Mouse (Mus musculus): ENCODE measurements at regions not wholly inside any gene's neighbourhood (a gene's known extent, or its start where the extent isn't known, plus 50 kb on each side); places are given as distances from the start of the nearest gene placed in this dataset.
A peak's percentile ranks its signal among the peaks of the same experiment; 100 is the strongest.

DNA sequence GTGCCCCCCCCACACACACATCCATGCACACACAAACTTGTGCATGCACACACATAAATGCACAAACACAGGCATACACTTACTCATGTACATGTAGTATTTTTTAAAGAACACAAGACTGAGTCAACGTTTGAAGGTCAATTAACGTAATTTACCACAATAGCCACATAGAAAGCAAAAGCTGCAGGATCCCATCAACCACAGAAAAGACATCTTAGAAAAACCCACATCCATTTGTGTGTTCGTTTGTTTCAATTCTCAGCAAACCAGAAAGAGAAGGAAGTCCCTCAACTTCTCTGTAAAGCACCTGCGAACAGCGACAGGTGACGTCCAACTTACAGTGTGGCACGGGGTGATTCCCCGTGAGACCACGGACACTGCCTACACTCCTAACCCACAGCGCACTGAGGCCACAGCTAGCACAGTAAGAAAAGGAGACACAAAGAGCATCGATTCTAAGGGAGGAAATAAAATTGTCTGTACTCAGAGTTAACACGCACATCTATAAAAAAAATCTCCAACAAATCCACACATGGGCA, 53.8 kb downstream of the Dio3 start:
- DNase-seq (ENCODE audit: low spot score): no peak

DNA sequence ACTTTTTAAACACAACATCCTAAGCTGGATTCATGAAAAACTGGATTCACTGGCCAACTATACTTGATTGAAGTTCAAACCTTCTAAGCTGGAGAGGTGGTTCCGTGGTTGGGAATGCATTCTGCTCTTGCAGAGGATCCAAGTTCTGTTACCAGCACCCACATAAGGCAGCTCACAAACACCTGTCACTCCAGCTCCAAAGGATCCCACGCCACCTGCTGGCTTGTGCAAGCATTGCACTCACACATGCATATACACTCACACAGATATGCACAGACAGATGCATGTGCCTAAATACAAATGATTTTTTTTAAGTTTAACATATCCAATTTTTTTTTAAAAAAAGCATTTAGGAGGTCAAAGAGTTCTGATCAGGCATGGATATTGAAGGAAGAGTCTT, 55.7 kb downstream of the Dio3 start:
- no peak for DNase-seq (ENCODE audit: low spot score)

DNA sequence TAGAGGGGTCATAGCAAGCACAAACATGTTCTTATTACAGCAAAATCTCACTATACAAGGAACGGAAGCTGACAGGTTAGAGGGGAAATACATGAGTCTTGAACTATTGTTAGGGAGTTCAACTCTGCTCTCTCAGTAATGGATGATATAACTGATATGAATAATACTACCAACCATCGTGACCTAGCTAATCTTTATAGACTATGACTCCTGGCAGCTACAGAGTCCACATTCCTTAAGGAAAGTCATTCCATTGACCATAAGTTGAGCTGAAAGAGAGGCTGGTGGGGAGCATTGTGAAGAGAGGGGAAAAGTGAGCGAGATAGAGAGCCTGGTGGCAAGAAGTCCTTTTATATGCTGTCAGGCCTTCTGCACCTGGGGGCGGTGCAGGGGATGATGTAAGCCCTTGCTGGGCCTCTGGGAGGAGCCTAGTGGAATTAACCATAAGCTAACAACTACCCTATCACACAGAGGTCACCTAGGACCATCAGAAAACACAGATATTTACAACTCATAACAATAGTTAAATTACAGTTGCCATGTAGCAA, 65.5 kb downstream of the Dio3 start:
- DNase-seq (ENCODE audit: low spot score): no peak

DNA sequence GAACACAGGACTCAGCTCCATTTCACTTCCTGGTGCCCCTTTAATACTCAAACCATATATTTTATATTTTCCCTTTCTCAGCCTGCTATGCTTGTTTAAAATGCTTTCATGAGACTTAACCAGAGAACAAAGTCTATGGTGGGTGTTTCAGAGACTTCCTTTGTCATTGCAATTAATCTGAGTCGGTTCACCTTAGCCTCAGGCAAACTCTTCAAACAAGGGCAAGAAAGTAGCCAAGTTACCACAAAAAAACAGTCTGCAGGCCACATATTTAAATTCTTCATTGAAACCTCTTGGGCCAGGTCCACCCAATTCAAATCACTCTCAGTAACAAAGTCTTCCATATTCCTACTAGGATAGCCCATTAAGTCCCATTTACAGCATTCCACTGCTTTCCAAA, 70.8 kb downstream of the Dio3 start:
- DNase-seq (ENCODE audit: low spot score): no peak

DNA sequence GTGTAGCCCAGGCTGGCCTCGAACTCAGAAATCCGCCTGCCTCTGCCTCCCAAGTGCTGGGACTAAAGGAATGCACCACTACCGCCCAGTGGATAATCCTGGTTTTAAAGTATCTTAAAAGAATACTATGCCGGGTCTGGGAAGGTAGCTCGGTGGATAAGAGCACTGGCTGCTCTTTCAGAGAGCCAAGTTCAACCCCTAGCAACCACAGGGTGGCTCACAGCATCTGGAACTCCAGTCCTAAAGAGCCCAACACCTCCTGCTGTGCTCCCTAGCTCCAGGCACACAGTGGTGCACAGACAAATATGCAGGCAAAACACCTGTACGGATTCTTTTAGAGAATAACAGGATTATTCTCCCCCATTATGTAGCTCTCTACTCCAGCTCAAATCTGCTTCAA, 77.0 kb downstream of the Dio3 start:
- DNase-seq (ENCODE audit: low spot score): no peak

DNA sequence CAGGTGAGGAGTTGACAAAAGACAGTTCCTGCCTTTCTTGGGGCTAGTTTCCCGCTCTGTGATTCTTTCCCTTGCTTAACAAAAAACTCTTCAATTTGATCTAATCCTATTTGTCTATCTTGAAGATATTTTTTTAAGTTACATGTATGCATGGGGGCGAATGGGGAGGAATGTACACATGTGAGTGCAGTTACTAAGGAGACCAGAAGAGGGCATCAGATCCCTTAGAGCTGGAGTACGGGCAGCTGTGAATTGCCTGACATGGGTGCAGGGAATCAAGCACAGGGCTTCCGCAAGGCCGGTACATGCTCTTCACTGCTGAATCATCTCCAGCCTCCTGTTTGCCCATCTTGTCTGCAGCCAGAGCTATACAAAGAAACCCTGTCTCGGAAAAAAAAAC, 79.8 kb upstream of the Ppp2r5c start:
- no peak for DNase-seq (ENCODE audit: low spot score)

DNA sequence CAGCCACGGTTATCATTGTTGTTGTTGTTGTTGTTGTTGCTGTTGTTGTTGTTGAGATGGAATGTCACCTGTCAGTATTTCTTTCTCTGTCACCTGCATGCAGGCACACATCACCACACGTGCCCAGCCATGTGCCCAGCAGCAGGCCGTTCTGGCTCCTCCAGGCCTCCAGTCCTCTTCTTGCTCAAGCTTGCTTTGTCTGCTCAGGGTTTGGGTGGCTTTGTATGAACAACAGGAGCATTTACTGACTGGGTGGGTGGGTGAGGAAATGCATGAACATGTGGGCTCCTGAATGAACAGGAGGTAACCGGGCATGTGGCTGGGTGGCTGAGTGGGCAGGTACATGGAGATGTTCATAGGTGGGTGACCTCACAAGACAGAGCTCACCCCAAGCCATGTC, 79.1 kb upstream of the Ppp2r5c start:
- no peak for DNase-seq (ENCODE audit: low spot score)

DNA sequence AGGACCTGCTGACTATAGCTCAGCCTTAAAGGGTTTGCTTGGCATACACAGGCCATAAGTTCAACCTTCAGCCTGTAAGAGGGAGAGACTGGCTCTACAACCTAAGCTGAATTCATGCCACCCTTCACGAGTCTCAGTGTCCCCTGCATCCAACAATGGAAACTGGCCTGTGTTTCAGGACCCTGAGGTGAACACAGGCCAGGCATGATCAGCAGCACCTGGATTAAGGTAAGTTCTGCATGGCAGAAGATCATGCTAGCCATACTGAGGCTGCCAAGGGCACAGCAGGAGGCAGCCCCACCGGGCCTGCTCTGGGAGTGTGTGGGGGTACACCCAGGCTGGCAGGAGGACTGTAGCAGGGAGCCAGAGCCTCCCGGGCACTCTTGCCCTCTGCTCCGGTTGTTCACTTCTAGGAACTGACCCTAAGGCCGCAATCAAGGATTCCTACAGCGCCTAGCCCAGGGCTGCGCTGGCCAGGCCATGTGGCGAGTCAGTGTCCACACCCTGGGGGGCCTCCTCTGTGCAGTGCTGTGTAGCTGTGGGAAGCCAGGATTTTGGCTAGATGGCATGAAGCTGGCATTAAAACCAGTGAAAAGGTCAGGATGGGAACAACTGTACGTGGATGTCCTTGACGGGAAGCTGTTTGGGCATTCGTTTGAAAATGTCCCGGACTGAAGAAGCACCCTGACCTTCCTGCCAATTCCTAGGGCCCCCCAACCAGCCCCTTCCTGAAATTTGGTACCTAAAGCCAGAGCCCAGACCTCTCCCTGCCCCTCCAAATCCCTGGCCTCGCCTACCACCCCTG, 74.8 kb upstream of the Ppp2r5c start:
- no peak for DNase-seq (ENCODE audit: low spot score)

DNA sequence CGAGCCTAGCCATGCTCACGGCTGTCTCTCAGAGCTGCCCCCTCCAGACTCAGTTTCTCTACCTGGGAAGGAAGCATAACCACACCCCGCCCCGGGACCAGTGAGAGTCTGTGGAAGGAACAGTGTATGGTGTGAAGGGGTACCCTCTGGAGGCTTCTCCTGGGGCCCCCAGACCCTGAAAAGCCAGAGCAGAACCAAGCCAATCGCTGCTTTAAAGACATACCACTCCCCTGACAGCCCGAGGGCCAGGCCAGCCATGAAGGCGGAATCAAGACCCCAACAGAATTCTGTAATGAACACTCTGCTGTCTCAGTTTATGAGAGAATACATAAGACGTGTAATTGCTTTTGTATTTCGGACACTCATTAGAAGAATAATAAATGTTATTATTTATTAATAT, 73.9 kb upstream of the Ppp2r5c start:
- no peak for DNase-seq (ENCODE audit: low spot score)

DNA sequence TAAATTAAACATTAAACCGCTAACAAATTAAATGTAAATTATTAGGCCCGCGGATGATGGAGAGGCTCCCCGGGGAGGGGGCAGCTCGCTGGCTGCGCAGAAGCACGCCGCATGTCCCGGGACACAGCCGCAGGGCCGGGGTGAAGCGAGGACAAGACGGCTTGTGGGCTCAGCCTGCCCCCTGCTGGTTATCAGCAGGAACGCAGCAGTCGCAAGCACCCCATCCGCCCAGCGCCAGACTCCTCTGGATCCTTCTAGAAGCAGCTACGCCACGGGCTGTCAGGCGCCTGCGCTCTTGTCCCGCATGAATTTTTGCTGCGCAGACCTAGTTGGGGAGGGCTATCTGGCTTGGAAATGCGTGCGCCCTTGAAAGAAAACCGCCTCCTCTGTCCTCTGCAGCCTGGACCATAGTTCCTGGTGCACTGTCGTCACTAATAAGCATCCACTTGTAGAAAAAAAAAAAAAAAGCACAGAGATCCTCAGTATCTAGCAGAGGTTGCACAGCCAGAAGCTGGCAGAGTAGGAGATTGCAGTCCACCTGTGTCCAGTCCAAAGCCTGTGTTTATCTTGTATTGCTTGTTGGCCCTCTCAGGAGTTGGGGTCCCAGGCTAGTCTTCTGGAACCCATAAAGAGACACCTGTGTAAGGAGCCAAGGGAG, 73.4 kb upstream of the Ppp2r5c start:
- DNase-seq (ENCODE audit: low spot score): peak; percentile 77

DNA sequence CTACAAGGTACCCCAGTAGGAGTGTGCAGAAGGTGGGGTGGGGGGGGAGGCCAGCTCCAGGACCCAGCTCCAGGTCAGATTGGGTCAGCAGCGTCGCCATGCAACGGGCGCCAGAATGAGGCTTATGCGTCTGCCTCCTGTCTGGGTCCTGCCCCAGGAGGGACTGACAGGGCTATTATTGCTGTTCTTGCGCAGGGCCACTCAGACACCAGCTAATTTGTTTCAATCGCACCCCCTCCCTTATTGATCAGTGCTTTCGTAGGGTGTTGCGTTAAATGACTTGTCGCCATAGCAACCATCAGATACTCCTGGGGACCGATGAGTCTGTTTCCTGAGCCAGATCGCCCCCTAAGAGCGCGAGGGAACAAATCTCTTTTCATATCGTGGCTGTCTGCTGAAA, 71.8 kb upstream of the Ppp2r5c start:
- DNase-seq (ENCODE audit: low spot score): peak; percentile 10

DNA sequence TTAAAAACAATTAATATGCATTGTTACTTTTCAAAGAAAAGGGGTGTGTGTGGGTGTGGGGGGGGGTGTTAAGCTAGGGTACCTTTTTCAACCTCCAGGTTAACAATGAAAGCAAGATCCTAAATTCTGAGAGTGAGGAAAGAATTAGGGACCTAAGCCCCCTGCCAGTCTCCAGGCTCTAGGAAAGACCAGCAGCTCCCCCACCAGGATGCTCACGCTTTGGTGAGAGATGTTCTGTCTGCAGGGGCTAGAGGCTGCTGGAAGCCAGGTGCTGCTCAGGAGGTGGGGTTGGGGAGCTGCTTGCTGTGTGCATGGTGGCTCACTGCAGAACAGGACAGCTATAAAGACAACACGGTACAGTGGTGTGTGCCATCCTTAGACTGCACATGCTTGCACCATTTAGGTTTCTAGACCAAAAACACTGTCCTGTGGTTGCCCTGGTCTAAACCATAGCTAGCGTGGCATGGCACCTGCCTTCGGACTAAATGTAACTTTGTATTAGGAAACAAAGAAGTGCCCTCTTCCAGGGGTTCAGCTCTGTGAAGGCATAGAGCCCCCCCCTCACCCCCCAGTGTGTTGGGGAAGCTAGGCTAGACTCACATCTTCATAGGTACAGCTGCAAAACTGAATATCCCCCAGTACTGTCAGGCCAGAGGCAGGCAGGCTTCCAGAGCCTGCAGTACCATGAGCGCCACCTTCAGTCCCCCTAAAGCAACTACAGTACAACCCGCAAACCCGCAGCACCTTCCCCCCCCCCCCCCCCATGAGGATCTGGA, 70.7 kb upstream of the Ppp2r5c start:
- DNase-seq (ENCODE audit: low spot score): peak; percentile 9

DNA sequence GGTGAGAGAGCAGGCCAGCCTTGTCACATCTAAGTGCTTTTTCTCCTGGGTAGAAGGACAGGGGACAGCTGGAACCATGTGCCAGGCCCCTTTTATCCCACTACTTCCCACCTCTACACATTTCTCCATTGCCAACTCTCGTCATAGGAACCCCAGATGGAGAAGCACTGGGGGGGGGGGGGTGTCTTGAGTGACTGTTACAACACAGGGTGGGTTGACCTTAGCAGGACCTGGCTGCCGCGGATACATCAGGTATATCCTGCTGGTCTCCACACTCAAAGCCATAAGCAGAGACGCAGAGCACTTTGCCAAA, 70.1 kb upstream of the Ppp2r5c start:
- no peak for DNase-seq (ENCODE audit: low spot score)

DNA sequence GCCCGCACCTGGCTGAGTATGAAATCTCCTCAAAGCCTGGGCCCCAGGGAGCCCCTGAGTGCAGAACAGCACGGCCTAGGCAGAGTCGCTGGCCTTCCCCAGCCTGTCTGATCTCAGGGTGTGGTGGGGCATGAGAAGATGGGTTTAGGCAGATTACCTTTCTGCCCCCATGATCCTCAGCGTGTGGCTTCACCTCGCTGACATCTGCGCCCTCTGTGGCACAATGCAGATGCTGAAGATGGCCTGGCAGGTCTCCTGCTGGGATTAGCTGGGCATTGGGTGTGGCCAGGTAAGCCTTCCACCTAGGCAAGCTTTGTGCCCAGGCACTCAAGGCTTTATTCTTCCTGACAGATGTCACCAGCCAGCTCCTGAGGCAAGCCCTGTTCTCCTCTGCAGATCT, 69.6 kb upstream of the Ppp2r5c start:
- no peak for DNase-seq (ENCODE audit: low spot score)

DNA sequence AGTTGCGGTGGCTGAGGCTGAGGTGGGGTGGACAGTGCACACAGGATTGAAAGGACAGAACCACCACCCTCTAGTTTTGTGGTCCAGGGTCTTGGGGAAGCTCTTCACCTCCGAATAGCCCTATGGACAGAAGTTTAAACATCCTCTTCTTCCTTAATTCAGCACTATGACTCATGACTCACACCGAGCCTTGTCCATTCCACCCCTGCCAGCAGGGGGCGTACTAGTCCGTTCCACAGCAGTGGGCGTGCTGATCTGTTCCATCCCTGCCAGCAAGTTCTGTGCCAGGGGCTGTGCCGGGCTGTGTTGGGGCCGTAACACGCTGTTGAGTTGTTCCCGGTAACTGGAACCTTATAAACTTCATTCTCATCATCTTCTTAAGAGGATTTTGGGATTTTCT, 69.2 kb upstream of the Ppp2r5c start:
- peak; percentile 25 for DNase-seq (ENCODE audit: low spot score)

DNA sequence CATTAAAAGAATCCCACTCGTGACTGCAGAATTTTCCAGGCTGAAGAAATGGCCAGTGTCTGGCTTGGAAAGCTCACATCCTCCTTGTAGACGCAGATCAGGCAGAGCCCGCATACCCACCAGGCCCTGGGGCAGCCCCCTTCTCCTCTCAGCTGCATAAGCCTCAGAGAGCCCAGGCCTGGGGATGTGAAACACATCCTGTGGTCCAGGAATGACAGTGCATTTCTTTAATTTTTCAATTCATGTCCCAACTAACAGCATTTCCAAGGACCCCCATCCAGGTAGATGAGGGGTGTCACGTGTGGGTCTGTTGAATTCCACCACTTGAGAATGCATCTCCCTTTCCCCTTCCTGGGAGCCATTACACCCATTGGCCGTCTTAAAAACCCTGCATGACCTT, 68.6 kb upstream of the Ppp2r5c start:
- DNase-seq (ENCODE audit: low spot score): no peak

DNA sequence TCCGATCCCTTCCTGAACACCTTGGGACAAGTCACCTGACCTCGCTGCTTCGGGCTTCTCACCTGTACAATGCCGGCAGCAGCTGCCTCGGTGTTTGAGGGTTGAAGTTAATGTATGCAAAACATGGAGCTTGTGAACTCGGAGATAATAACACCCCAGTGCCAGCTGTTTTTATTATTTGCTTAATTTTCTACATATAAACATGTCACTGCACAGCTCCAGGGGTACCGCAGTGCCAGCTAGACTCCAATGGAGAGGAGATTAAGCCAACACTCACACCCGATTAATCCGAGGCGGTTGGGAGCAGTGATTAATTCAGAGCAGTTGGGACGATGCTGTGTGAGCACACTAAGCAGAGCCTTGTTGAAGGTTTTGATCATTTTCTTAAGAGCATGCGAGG, 67.2 kb upstream of the Ppp2r5c start:
- no peak for DNase-seq (ENCODE audit: low spot score)

DNA sequence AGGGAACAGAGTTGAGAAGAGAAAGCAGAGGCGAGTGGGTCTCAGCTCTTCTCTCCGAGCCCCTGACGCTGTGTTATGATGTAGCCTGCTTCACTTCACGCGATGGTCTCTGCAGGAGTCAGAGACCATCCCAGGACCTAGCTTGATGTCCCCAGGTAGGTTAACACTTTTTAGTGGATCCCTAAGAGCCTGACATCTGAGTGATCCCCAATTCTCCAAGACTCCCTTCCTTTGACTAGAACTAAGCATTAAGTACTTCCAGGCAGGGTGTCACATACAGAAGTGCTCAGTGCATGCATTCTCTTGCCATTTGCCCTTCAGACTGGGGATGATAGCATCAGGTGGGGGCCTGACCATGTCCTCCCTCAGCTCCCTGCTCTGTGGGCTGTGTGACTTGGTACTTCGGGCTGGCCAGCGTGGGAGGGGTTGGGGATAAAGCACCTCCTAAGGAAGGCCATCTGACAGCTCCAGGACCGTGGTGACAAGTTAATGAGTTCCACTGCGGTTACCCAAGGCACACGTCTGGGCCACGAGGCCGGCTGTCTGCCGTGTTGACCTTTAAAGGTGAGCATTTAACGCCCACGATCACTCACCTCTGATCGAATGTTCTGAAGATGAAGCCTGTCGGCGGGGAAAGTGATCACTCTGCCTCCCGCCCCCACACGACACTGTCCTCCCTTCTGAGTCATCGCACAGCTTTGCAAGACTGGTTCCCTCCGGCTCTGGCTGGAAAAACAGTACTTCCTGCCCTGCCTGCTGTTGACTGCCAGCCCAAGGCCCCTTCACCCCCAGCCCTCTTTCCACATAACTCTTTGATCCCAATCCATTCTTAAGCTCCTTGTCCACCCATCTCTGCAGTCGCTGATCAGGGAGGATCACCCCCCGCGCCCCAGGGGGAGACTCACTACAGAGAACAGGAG, 65.8 kb upstream of the Ppp2r5c start:
- DNase-seq (ENCODE audit: low spot score): peak; percentile 55

DNA sequence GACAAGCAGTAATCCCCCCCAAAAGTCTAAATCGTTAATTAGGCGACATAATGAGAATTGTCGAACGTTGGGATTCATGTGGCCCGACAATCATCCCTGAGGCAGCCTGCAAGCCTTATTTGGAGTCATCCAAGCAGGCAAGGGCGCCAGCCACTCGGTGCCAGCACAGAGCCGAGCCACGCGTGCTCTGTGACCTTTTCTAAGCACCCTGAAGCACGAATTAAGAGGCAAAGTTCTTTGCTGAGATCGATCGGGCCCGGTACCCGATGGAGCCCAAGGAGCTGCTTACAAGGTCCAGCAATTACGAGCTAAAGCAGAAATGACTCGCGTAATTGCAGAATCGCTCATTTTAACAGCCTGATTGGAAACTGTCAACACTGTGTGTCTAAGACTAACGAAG, 61.9 kb upstream of the Ppp2r5c start:
- DNase-seq (ENCODE audit: low spot score): no peak

DNA sequence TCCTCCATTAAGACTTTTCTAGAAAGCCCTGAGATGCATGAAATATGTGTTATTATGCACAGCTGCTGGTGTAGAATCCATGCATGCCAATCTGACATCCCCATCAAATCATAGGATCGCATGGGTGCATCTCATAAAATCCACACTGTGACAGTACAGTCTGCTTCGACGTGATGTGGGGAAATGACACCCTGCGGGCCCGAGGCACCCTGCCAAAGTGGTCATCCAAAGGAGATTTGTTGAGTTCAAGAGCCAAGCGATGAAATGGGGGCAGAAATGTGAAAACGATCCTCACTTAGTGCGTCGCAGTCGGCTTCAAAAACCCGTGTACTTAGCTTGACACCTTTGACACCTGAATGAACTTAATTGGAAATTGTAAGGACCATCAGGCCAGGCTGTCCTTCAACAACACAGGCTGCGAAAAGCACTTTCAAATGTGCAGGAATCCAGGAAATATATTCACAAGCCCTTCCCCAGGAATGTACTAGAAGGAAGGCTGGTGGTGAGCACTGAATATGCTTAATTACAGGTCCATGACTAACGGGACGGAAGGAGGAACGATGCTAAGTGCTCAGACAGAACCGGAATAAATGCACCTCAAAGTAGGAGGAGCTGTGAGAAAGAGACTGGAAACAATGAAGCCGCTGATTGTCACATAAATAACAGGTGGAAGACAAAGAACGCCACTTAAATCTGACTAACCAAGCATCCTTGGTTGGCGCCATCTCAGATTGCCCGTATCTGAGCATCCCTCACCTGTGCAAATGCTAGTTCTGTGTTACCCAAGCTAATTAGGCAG, 60.9 kb upstream of the Ppp2r5c start:
- DNase-seq (ENCODE audit: low spot score): no peak

DNA sequence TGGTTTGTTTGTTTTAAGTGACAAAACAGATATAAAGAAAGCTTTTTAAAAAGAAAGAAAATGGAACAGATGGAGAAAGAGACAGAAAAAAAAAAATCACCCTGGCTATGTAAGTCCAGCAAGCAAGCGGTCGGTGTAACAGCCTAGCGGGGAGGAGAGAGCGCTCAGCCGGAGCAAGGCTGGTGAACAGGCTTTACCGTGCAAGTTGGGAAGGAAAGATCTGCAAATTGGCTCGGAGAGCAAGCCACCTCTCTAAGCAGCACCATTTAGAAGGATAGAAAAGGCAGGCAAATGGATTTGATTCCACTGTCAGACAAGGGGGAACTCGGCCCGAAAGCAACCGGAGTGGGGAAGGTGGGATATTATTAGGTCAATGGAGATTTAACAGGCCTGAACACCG, 59.9 kb upstream of the Ppp2r5c start:
- no peak for DNase-seq (ENCODE audit: low spot score)
